Mouse (Mus musculus) heart, embryonic 14.5 days (tissue): Measurements from ENCODE around the gene Gm28553. TPM values are rescaled to one million over a fixed set of nuclear protein-coding genes. Genes with fewer than 3 reads are reported as not detected.
"Not testable (repeated sequence)": the region's sequence is repeated elsewhere in the genome, so short reads cannot be mapped to it uniquely, and the experiment has no call there.

Experiments used
- ATAC-seq: fragments of 200-750 bp; cut with Nextera tagmentation; 2 replicates; pipeline ENCODE4 v1.8.0; 2017; ENCODE audit warnings: low read depth, moderate TSS enrichment; ENCODE audit not compliant: insufficient number of reproducible peaks, insufficient read depth, low FRiP score
- H3K27ac ChIP-seq, 2 experiments: fragments of 200-500 bp in 1 of 2; fragments of 300-500 bp in 1 of 2; sonication (generic) in 1 of 2; replicated peaks in 1 of 2; 2 replicates each; pipeline ENCODE4 v1.5.1; 2012 to 2014; ENCODE audit warnings: low read depth in 2 of 2, low read length in 2 of 2, control low read depth in 1 of 2, mild to moderate bottlenecking in 1 of 2, mixed read lengths in 1 of 2; ENCODE audit not compliant: control insufficient read depth in 1 of 2, insufficient read depth in 1 of 2
- H3K27me3 ChIP-seq: fragments of 300-500 bp; sonication (generic); 2 replicates; pipeline ENCODE4 v1.6.1; 2014; ENCODE audit warnings: mild to moderate bottlenecking, low read length, control low read depth; ENCODE audit not compliant: control insufficient read depth, insufficient read depth
- H3K36me3 ChIP-seq: fragments of 300-500 bp; sonication (generic); 2 replicates; pipeline ENCODE4 v1.6.1; 2014; ENCODE audit warnings: mild to moderate bottlenecking, control low read depth, low read length, mixed read lengths; ENCODE audit not compliant: control insufficient read depth, insufficient read depth
- H3K4me1 ChIP-seq, 2 experiments: fragments of 200-500 bp in 1 of 2; fragments of 300-500 bp in 1 of 2; sonication (generic) in 1 of 2; 2 replicates each; pipeline ENCODE4 v1.6.1; 2012 to 2014; ENCODE audit warnings: low read length in 2 of 2, control low read depth in 1 of 2, mixed read lengths in 1 of 2; ENCODE audit not compliant: control insufficient read depth in 2 of 2, insufficient read depth in 2 of 2
- H3K4me2 ChIP-seq: fragments of 300-500 bp; sonication (generic); 2 replicates; pipeline ENCODE4 v1.6.1; 2014; ENCODE audit warnings: mild to moderate bottlenecking, low read length
- H3K4me3 ChIP-seq, 2 experiments: fragments of 200-500 bp in 1 of 2; fragments of 300-500 bp in 1 of 2; sonication (generic) in 1 of 2; 2 replicates each; pipeline ENCODE4 v1.5.1; 2012 to 2014; ENCODE audit warnings: low read length in 2 of 2, mild to moderate bottlenecking in 2 of 2, control low read depth in 1 of 2, low read depth in 1 of 2, moderate library complexity in 1 of 2; ENCODE audit not compliant: control insufficient read depth in 1 of 2, insufficient read depth in 1 of 2
- H3K9ac ChIP-seq: fragments of 300-500 bp; sonication (generic); 2 replicates; pipeline ENCODE4 v1.6.1; 2014; ENCODE audit warnings: mild to moderate bottlenecking, low read length
- H3K9me3 ChIP-seq: fragments of 300-500 bp; sonication (generic); 2 replicates; pipeline ENCODE4 v1.6.1; 2016; ENCODE audit warnings: low read length, control low read depth; ENCODE audit not compliant: control insufficient read depth
- WGBS: fragments of 180-500 bp; shearing (Covaris S2); extraction: QIAGEN DNeasy Blood & Tissue Kit; methylation state at CpG from one replicate; pipeline ENCODE4 v1.1.7; 2014; 5-methylcytosine and 5-hydroxymethylcytosine counted together
- polyA plus RNA-seq: library from polyadenylated mRNA; unstranded; fragments of >200 nt; fragmentation: Nextera tagmentation; extraction: Ambion mirVana; gene quantifications from 2 replicates; pipeline ENCODE4 v1.2.1, GENCODE M21; 2014

Gm28553 gene
- polyA plus RNA-seq = not detected in 2 replicates

DNA sequence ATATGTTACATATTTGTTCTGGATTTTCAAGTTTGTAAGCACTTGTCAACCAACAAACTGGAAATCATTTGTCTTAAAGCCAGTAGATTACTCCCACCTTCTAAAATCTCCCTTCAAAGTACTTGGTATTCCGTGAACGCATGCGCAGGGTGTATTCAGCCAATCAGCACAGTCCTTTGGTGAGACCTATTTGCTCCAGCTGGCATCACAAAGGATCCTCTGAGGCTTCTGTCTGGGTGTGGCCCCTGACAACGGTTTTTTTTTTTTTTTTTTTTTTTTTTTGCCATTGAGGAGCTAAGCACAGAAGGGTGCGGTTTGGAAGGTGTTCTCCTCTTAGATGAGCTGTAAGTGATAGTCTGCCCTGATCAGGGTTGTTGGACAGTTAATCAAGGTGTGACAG, at the start of gene Gm28553:
Gene Gm28553 (plus strand): TSS at position 301 of the 400 bp plus-strand sequence.
- not testable (repeated sequence) for H3K4me3 ChIP-seq, H3K4me2 ChIP-seq, ATAC-seq, H3K27ac ChIP-seq, H3K9ac ChIP-seq, H3K9me3 ChIP-seq, H3K36me3 ChIP-seq, H3K27me3 ChIP-seq, H3K4me1 ChIP-seq
- no CpG with 5 or more reads among the region's 5 CpGs for WGBS
